Mouse (Mus musculus) embryonic facial prominence, embryonic 10.5 days (tissue): ENCODE data around the gene Zfp202. TPM values are rescaled to one million over a fixed set of nuclear protein-coding genes. Genes with fewer than 3 reads are reported as not detected.

ENCODE experiments used
- DNase-seq: peaks from one replicate; pipeline ENCODE4 v3.0.0-alpha.2; 2017; ENCODE audit warnings: low spot score
- H3K27ac ChIP-seq: fragments of 300-500 bp; sonication (generic); replicated peaks from 2 replicates; pipeline ENCODE4 v1.5.1; 2016; ENCODE audit warnings: mild to moderate bottlenecking
- H3K27me3 ChIP-seq: fragments of 300-500 bp; sonication (generic); replicated peaks from 2 replicates; pipeline ENCODE4 v1.6.1; 2016; ENCODE audit warnings: low read depth, mild to moderate bottlenecking; ENCODE audit not compliant: poor library complexity, severe bottlenecking
- H3K36me3 ChIP-seq: fragments of 300-500 bp; sonication (generic); replicated peaks from 2 replicates; pipeline ENCODE4 v1.6.1; 2016; ENCODE audit warnings: mild to moderate bottlenecking, moderate library complexity
- H3K4me1 ChIP-seq: fragments of 300-500 bp; sonication (generic); 2 replicates; pipeline ENCODE4 v1.6.1; 2016
- H3K4me3 ChIP-seq: fragments of 300-500 bp; sonication (generic); 2 replicates; pipeline ENCODE4 v1.5.1; 2016; ENCODE audit warnings: mild to moderate bottlenecking, moderate library complexity
- H3K9me3 ChIP-seq: fragments of 300-500 bp; sonication (generic); 2 replicates; pipeline ENCODE4 v1.6.1; 2016; ENCODE audit warnings: mild to moderate bottlenecking
- WGBS: fragments of 180-500 bp; shearing (Covaris S2); methylation state at CpG from one replicate; pipeline ENCODE4 v1.1.7; 2016; 5-methylcytosine and 5-hydroxymethylcytosine counted together
- polyA plus RNA-seq: library from polyadenylated mRNA; unstranded; fragments of >200 nt; fragmentation: Nextera tagmentation; extraction: Ambion mirVana; gene quantifications from 2 replicates; pipeline ENCODE4 v1.2.1, GENCODE M21; 2016

Zfp202 gene
- polyA plus RNA-seq, 1 experiment from 2014 or later, result 7.8 TPM

- WGBS, result 76% methylated on average over 4 of the region's 4 CpGs
- no peaks in the 10 kb centered on the region for H3K36me3 ChIP-seq
- H3K27ac ChIP-seq, result no peak overlapping the region
- no peaks in the 10 kb centered on the region for H3K9me3 ChIP-seq
- H3K27me3 ChIP-seq, result no peaks in the 10 kb centered on the region
- no peaks in the 10 kb centered on the region for H3K4me1 ChIP-seq
- H3K4me3 ChIP-seq, result no peak overlapping the region
- no peak for DNase-seq
Measured at GRCm38 (mm10) chr9:40224289-40224688, 32.2 kb downstream of the Zfp202 start.

GRCm38 (mm10) chr9:40227874-40228789 lies 36.0 kb downstream of the Zfp202 start:
- WGBS, result 76% methylated on average over 10 of the region's 10 CpGs
- Histone ChIP-seq H3K4me1 (no peaks in the 10 kb centered on the region), H3K9me3 (0 out of 2 replicates have a peak, but pooled peaks cover 2% of the 10 kb centered on the region), H3K36me3 (no peaks in the 10 kb centered on the region), H3K27me3 (no peaks in the 10 kb centered on the region), H3K27ac (no peak overlapping the region), H3K4me3 (no peak overlapping the region)
- DNase-seq, result peak; percentile 59

GRCm38 (mm10) chr9:40228804-40229331 lies 36.8 kb downstream of the Zfp202 start:
- no peaks in the 10 kb centered on the region for H3K36me3 ChIP-seq
- no peak overlapping the region for H3K4me3 ChIP-seq
- H3K27ac ChIP-seq, result no peak overlapping the region
- no peak for DNase-seq
- WGBS, result 56% methylated on average over 6 of the region's 6 CpGs
- H3K4me1 ChIP-seq, result no peaks in the 10 kb centered on the region
- H3K27me3 ChIP-seq, result no peaks in the 10 kb centered on the region
- H3K9me3 ChIP-seq, result 0 out of 2 replicates have a peak, but pooled peaks cover 2% of the 10 kb centered on the region

GRCm38 (mm10) chr9:40229479-40229878 lies 37.4 kb downstream of the Zfp202 start:
- H3K9me3 ChIP-seq, result 0 out of 2 replicates have a peak, but pooled peaks cover 2% of the 10 kb centered on the region
- H3K27me3 ChIP-seq, result no peaks in the 10 kb centered on the region
- WGBS, result 74% methylated on average over 5 of the region's 5 CpGs
- H3K36me3 ChIP-seq, result no peaks in the 10 kb centered on the region
- DNase-seq, result no peak
- H3K27ac ChIP-seq, result no peak overlapping the region
- H3K4me1 ChIP-seq, result peaks cover 1% of the 10 kb centered on the region; the same call in 1 of the 2 replicates
- no peak overlapping the region for H3K4me3 ChIP-seq

- WGBS, result 79% methylated on average over 3 of the region's 3 CpGs
- peaks cover 6% of the 10 kb centered on the region; the same call in 1 of the 2 replicates for H3K4me1 ChIP-seq
- H3K27ac ChIP-seq, result no peak overlapping the region
- no peaks in the 10 kb centered on the region for H3K27me3 ChIP-seq
- H3K4me3 ChIP-seq, result no peak overlapping the region
- no peaks in the 10 kb centered on the region for H3K36me3 ChIP-seq
- no peak for DNase-seq
- 0 out of 2 replicates have a peak, but pooled peaks cover 2% of the 10 kb centered on the region for H3K9me3 ChIP-seq
Measured at GRCm38 (mm10) chr9:40231019-40231418, 38.9 kb downstream of the Zfp202 start.

GRCm38 (mm10) chr9:40234233-40235072 lies 42.3 kb downstream of the Zfp202 start:
- WGBS, result 69% methylated on average over 10 of the region's 10 CpGs

GRCm38 (mm10) chr9:40235220-40235619 lies 43.1 kb downstream of the Zfp202 start:
- H3K4me1 ChIP-seq, result peaks cover 6% of the 10 kb centered on the region; the same call in 1 of the 2 replicates
- WGBS, result 89% methylated on average over 7 of the region's 7 CpGs
- H3K4me3 ChIP-seq, result no peak overlapping the region
- no peaks in the 10 kb centered on the region for H3K36me3 ChIP-seq
- H3K27ac ChIP-seq, result no peak overlapping the region
- peaks cover 15% of the 10 kb centered on the region for H3K27me3 ChIP-seq
- no peak for DNase-seq
- H3K9me3 ChIP-seq, result 0 out of 2 replicates have a peak, but pooled peaks cover 2% of the 10 kb centered on the region

More at GRCm38 (mm10) chr9:40234233-40235072, 42.3 kb downstream of the Zfp202 start:
- DNase-seq, result no peak
- 0 out of 2 replicates have a peak, but pooled peaks cover 2% of the 10 kb centered on the region for H3K9me3 ChIP-seq
- H3K27ac ChIP-seq, result no peak overlapping the region
- H3K36me3 ChIP-seq, result no peaks in the 10 kb centered on the region
- peaks cover 8% of the 10 kb centered on the region for H3K27me3 ChIP-seq
- no peak overlapping the region for H3K4me3 ChIP-seq
- H3K4me1 ChIP-seq, result peaks cover 6% of the 10 kb centered on the region; the same call in 1 of the 2 replicates

GRCm38 (mm10) chr9:40239749-40240148 lies 47.6 kb downstream of the Zfp202 start:
- H3K4me3 ChIP-seq, result no peak overlapping the region
- H3K27ac ChIP-seq, result no peak overlapping the region
- H3K4me1 ChIP-seq, result peaks cover 17% of the 10 kb centered on the region
- DNase-seq, result no peak
- H3K9me3 ChIP-seq, result no peaks in the 10 kb centered on the region
- H3K27me3 ChIP-seq, result peaks cover 29% of the 10 kb centered on the region
- H3K36me3 ChIP-seq, result no peaks in the 10 kb centered on the region
- 27% methylated on average over 4 of the region's 4 CpGs for WGBS

GRCm38 (mm10) chr9:40240311-40240710 lies 48.2 kb downstream of the Zfp202 start:
- WGBS, result 17% methylated on average over 5 of the region's 5 CpGs
- no peaks in the 10 kb centered on the region for H3K9me3 ChIP-seq
- H3K4me3 ChIP-seq, result no peak overlapping the region
- H3K27ac ChIP-seq, result no peak overlapping the region
- peaks cover 29% of the 10 kb centered on the region for H3K27me3 ChIP-seq
- H3K4me1 ChIP-seq, result peaks cover 14% of the 10 kb centered on the region
- H3K36me3 ChIP-seq, result no peaks in the 10 kb centered on the region
- DNase-seq, result no peak

GRCm38 (mm10) chr9:40241223-40241801 lies 49.2 kb downstream of the Zfp202 start:
- no peaks in the 10 kb centered on the region for H3K36me3 ChIP-seq
- H3K4me1 ChIP-seq, result peaks cover 14% of the 10 kb centered on the region
- no peaks in the 10 kb centered on the region for H3K9me3 ChIP-seq
- peak overlapping the region; percentile 58 for H3K4me3 ChIP-seq
- under 1% methylated on average over 15 of the region's 15 CpGs for WGBS
- peak; percentile 63 for DNase-seq
- peak overlapping the region; percentile 42 for H3K27ac ChIP-seq
- peaks cover 29% of the 10 kb centered on the region for H3K27me3 ChIP-seq

- Histone ChIP-seq H3K9me3 (no peaks in the 10 kb centered on the region), H3K27me3 (peaks cover 29% of the 10 kb centered on the region), H3K27ac (peak overlapping the region; percentile 42; the same call in 1 of the 2 replicates), H3K4me3 (peak overlapping the region; percentile 58), H3K36me3 (no peaks in the 10 kb centered on the region), H3K4me1 (peaks cover 14% of the 10 kb centered on the region)
- WGBS, result 53% methylated on average over 13 of the region's 13 CpGs
- peak; percentile 14 for DNase-seq
Measured at GRCm38 (mm10) chr9:40241951-40242888, 50.1 kb downstream of the Zfp202 start.
